In genomic region chr6:56373046-56373751, GRCm38 (mm10) we compare ENCODE assay signal across 10 mouse cellular contexts.
DNase-seq lines count a peak whose midpoint lies in the region; ATAC-seq lines count a peak whose summit lies in the region.
"Had no signal": no experiment of that assay in that cellular context is flagged by ENCODE, and none has a peak within 500 bp of the region (broad histone marks: within the 10 kb centered on the region; RNA-seq: fewer than 3 reads in every experiment).

No protein-coding gene starts in this region.

- no peaks in the 10 kb centered on the region for H3K27me3 ChIP-seq in heart, embryonic 13.5 days (replicated peaks)
- H3K27me3 ChIP-seq in heart, embryonic 11.5 days (ENCODE audit: control insufficient read depth, insufficient read depth, low read length): no peaks in the 10 kb centered on the region
- H3K27me3 ChIP-seq in midbrain, embryonic 12.5 days: no peaks in the 10 kb centered on the region
- H3K27me3 ChIP-seq in midbrain, embryonic 11.5 days (ENCODE audit: control insufficient read depth, insufficient read depth, low read length): no peaks in the 10 kb centered on the region
- no peaks in the 10 kb centered on the region for H3K27me3 ChIP-seq in forebrain, embryonic 16.5 days (replicated peaks; ENCODE audit: control insufficient read depth, insufficient read depth, low read length)
- no peaks in the 10 kb centered on the region for H3K27me3 ChIP-seq in splenic B cell, adult 2 months (ENCODE audit: control insufficient read depth, insufficient read depth, low read length, poor library complexity, severe bottlenecking)
- H3K27me3 ChIP-seq: megakaryocyte, embryonic 14.5 days had no signal

- no peak for DNase-seq in midbrain, embryonic 11.5 days (ENCODE audit: low spot score, missing footprints)
- peak; percentile 1 for DNase-seq in splenic B cell, adult 2 months (ENCODE audit: low read depth, low spot score)
- no peak for DNase-seq in adipocyte (ENCODE audit: low spot score)

- H3K9ac ChIP-seq in heart, embryonic 13.5 days: no peak overlapping the region
- no peak overlapping the region for H3K9ac ChIP-seq in heart, embryonic 11.5 days (ENCODE audit: low read depth, low read length)
- H3K9ac ChIP-seq in midbrain, embryonic 12.5 days (replicated peaks): no peak overlapping the region
- no peak overlapping the region for H3K9ac ChIP-seq in midbrain, embryonic 11.5 days (ENCODE audit: low read length)
- no peak overlapping the region for H3K9ac ChIP-seq in forebrain, embryonic 16.5 days (replicated peaks; ENCODE audit: low read depth, low read length)

- no peaks in the 10 kb centered on the region for H3K36me3 ChIP-seq in heart, embryonic 13.5 days
- H3K36me3 ChIP-seq in heart, embryonic 11.5 days (ENCODE audit: control insufficient read depth, insufficient read depth, low read length): no peaks in the 10 kb centered on the region
- no peaks in the 10 kb centered on the region for H3K36me3 ChIP-seq in midbrain, embryonic 12.5 days
- no peaks in the 10 kb centered on the region for H3K36me3 ChIP-seq in midbrain, embryonic 11.5 days (ENCODE audit: control insufficient read depth, insufficient read depth, low read length)
- no peaks in the 10 kb centered on the region for H3K36me3 ChIP-seq in forebrain, embryonic 16.5 days (ENCODE audit: control insufficient read depth, insufficient read depth)
- no peaks in the 10 kb centered on the region for H3K36me3 ChIP-seq in splenic B cell, adult 2 months (ENCODE audit: control insufficient read depth, insufficient read depth, low read length, poor library complexity, severe bottlenecking)

- peak overlapping the region; percentile 36 for H3K27ac ChIP-seq in heart, embryonic 13.5 days (replicated peaks)
- no peak overlapping the region for H3K27ac ChIP-seq in heart, embryonic 11.5 days (ENCODE audit: low read depth, low read length)
- H3K27ac ChIP-seq in midbrain, embryonic 12.5 days (replicated peaks): no peak overlapping the region
- no peak overlapping the region for H3K27ac ChIP-seq in midbrain, embryonic 11.5 days (ENCODE audit: low read depth, low read length)
- no peak overlapping the region for H3K27ac ChIP-seq in forebrain, embryonic 16.5 days (ENCODE audit: low read length)

- peaks cover 27% of the 10 kb centered on the region for H3K4me1 ChIP-seq in heart, embryonic 13.5 days
- H3K4me1 ChIP-seq in heart, embryonic 11.5 days (ENCODE audit: control insufficient read depth, insufficient read depth, low read length): peaks cover 8% of the 10 kb centered on the region
- H3K4me1 ChIP-seq in midbrain, embryonic 12.5 days: no peaks in the 10 kb centered on the region
- H3K4me1 ChIP-seq in midbrain, embryonic 11.5 days (ENCODE audit: control insufficient read depth, insufficient read depth, low read length): no peaks in the 10 kb centered on the region
- H3K4me1 ChIP-seq in forebrain, embryonic 16.5 days (replicated peaks; ENCODE audit: control insufficient read depth, insufficient read depth, low read length): peaks cover 5% of the 10 kb centered on the region
- H3K4me1 ChIP-seq: megakaryocyte, embryonic 14.5 days had no signal

- 27% methylated on average over 10 of the region's 10 CpGs for WGBS in heart, embryonic 13.5 days
- 37% methylated on average over 10 of the region's 10 CpGs for WGBS in heart, embryonic 11.5 days (ENCODE audit: insufficient replicate concordance)
- WGBS in midbrain, embryonic 12.5 days: 65% methylated on average over 10 of the region's 10 CpGs
- WGBS in midbrain, embryonic 11.5 days: 73% methylated on average over 10 of the region's 10 CpGs
- 47% methylated on average over 10 of the region's 10 CpGs for WGBS in forebrain, embryonic 16.5 days

- H3K4me3 ChIP-seq in heart, embryonic 13.5 days: no peak overlapping the region
- H3K4me3 ChIP-seq in heart, embryonic 11.5 days (ENCODE audit: low read depth, low read length): no peak overlapping the region
- H3K4me3 ChIP-seq in midbrain, embryonic 12.5 days: no peak overlapping the region
- no peak overlapping the region for H3K4me3 ChIP-seq in midbrain, embryonic 11.5 days (ENCODE audit: low read depth, low read length)
- no peak overlapping the region for H3K4me3 ChIP-seq in forebrain, embryonic 16.5 days (replicated peaks; ENCODE audit: low read length)
- H3K4me3 ChIP-seq: megakaryocyte, embryonic 14.5 days had no signal

- no peaks in the 10 kb centered on the region for H3K9me3 ChIP-seq in heart, embryonic 13.5 days
- H3K9me3 ChIP-seq in heart, embryonic 11.5 days (replicated peaks; ENCODE audit: control insufficient read depth, low read length): no peaks in the 10 kb centered on the region
- H3K9me3 ChIP-seq in midbrain, embryonic 12.5 days: no peaks in the 10 kb centered on the region
- no peaks in the 10 kb centered on the region for H3K9me3 ChIP-seq in midbrain, embryonic 11.5 days (ENCODE audit: control insufficient read depth, low read length)
- H3K9me3 ChIP-seq in forebrain, embryonic 16.5 days (ENCODE audit: control insufficient read depth, low read length): no peaks in the 10 kb centered on the region

- H3K4me2 ChIP-seq in heart, embryonic 13.5 days: peak overlapping the region; percentile 9; the same call in 1 of the 2 replicates
- no peak overlapping the region for H3K4me2 ChIP-seq in heart, embryonic 11.5 days
- no peak overlapping the region for H3K4me2 ChIP-seq in midbrain, embryonic 12.5 days (replicated peaks)
- no peak overlapping the region for H3K4me2 ChIP-seq in midbrain, embryonic 11.5 days
- H3K4me2 ChIP-seq in forebrain, embryonic 16.5 days (ENCODE audit: low read length): no peak overlapping the region

- no peak for ATAC-seq in heart, embryonic 13.5 days (ENCODE audit: extremely low read depth, insufficient number of reproducible peaks, low FRiP score, low TSS enrichment)
- ATAC-seq in heart, embryonic 11.5 days (replicated peaks; ENCODE audit: insufficient number of reproducible peaks, low FRiP score, low TSS enrichment): no peak
- ATAC-seq in midbrain, embryonic 12.5 days (ENCODE audit: low FRiP score, low read depth): 0 out of 2 replicates have a peak, but pooled peaks have one; percentile 23
- no peak for ATAC-seq in midbrain, embryonic 11.5 days (ENCODE audit: low FRiP score)
- ATAC-seq in forebrain, embryonic 16.5 days: peak; percentile 77
- no peak for ATAC-seq in megakaryocyte-erythroid progenitor cell, adult 5-6 weeks (replicated peaks; ENCODE audit: low FRiP score, low TSS enrichment, poor library complexity, severe bottlenecking)
- ATAC-seq: intestine, embryonic 16.5 days had no signal

Comparison
In these comparisons a context has a peak if more than half of its experiments do, and no peak if none do; other contexts are left out.
1. ATAC-seq: peak in midbrain, embryonic 12.5 days (single experiment) and forebrain, embryonic 16.5 days (single experiment); none in heart, embryonic 13.5 days (single experiment), heart, embryonic 11.5 days (single experiment), midbrain, embryonic 11.5 days (single experiment) and megakaryocyte-erythroid progenitor cell, adult 5-6 weeks (single experiment).